Mouse (Mus musculus) embryonic facial prominence, embryonic 11.5 days (tissue): ENCODE measurements around the gene Spata16. TPM values are rescaled to one million over a fixed set of nuclear protein-coding genes. Genes with fewer than 3 reads are reported as not detected.

ENCODE experiments used
- ATAC-seq: fragments of 200-750 bp; cut with Nextera tagmentation; replicated peaks from 2 replicates; pipeline ENCODE4 v1.8.0; 2017; ENCODE audit warnings: low read depth; ENCODE audit not compliant: insufficient number of reproducible peaks, low FRiP score, low TSS enrichment
- DNase-seq: peaks from one replicate; pipeline ENCODE4 v3.0.0-alpha.2; 2015; ENCODE audit warnings: low spot score
- H3K27ac ChIP-seq: fragments of 300-500 bp; sonication (generic); replicated peaks from 2 replicates; pipeline ENCODE4 v1.5.1; 2014; ENCODE audit warnings: mild to moderate bottlenecking, low read depth, low read length, control low read depth
- H3K27me3 ChIP-seq: fragments of 300-500 bp; sonication (generic); 2 replicates; pipeline ENCODE4 v1.6.1; 2014; ENCODE audit warnings: mild to moderate bottlenecking, low read length, moderate library complexity, mixed read lengths; ENCODE audit not compliant: control insufficient read depth, insufficient read depth
- H3K36me3 ChIP-seq: fragments of 300-500 bp; sonication (generic); replicated peaks from 2 replicates; pipeline ENCODE4 v1.6.1; 2014; ENCODE audit warnings: low read depth, mild to moderate bottlenecking, low read length, moderate library complexity, mixed read lengths; ENCODE audit not compliant: control insufficient read depth, insufficient read depth
- H3K4me1 ChIP-seq: fragments of 300-500 bp; sonication (generic); 2 replicates; pipeline ENCODE4 v1.6.1; 2014; ENCODE audit warnings: low read length, mixed read lengths; ENCODE audit not compliant: control insufficient read depth, insufficient read depth
- H3K4me2 ChIP-seq: fragments of 300-500 bp; sonication (generic); 2 replicates; pipeline ENCODE4 v1.6.1; 2014; ENCODE audit warnings: low read depth, mild to moderate bottlenecking, control low read depth, low read length, moderate library complexity
- H3K4me3 ChIP-seq: fragments of 300-500 bp; sonication (generic); 2 replicates; pipeline ENCODE4 v1.5.1; 2014; ENCODE audit warnings: low read depth, low read length, control low read depth
- H3K9ac ChIP-seq: fragments of 300-500 bp; sonication (generic); replicated peaks from 2 replicates; pipeline ENCODE4 v1.6.1; 2014; ENCODE audit warnings: mild to moderate bottlenecking, control low read depth, low read length
- H3K9me3 ChIP-seq: fragments of 300-500 bp; sonication (generic); replicated peaks from 2 replicates; pipeline ENCODE4 v1.6.1; 2016; ENCODE audit warnings: mild to moderate bottlenecking, low read length, inconsistent platforms, mixed read lengths; ENCODE audit not compliant: control insufficient read depth
- WGBS: fragments of 180-500 bp; shearing (Covaris S2); extraction: QIAGEN DNeasy Blood & Tissue Kit; methylation state at CpG from one replicate; pipeline ENCODE4 v1.1.7; 2014; 5-methylcytosine and 5-hydroxymethylcytosine counted together
- polyA plus RNA-seq: library from polyadenylated mRNA; unstranded; fragments of >200 nt; fragmentation: Nextera tagmentation; extraction: Ambion mirVana; gene quantifications from 2 replicates; pipeline ENCODE4 v1.2.1, GENCODE M21; 2014

Spata16 gene
- polyA plus RNA-seq, 1 experiment from 2014 or later: not detected

GRCm38 (mm10) chr3:26796954-26797353 lies 159.5 kb downstream of the Spata16 start:
- Histone ChIP-seq H3K9me3 (no peaks in the 10 kb centered on the region), H3K9ac (no peak overlapping the region), H3K4me1 (no peaks in the 10 kb centered on the region), H3K27me3 (no peaks in the 10 kb centered on the region), H3K36me3 (no peaks in the 10 kb centered on the region), H3K4me2 (no peak overlapping the region), H3K4me3 (no peak overlapping the region), H3K27ac (no peak overlapping the region)
- no peak for ATAC-seq
- 79% methylated on average over 1 of the region's 1 CpGs for WGBS
- no peak for DNase-seq

- H3K9me3 ChIP-seq: no peaks in the 10 kb centered on the region
- no peak overlapping the region for H3K4me3 ChIP-seq
- no peaks in the 10 kb centered on the region for H3K36me3 ChIP-seq
- no peaks in the 10 kb centered on the region for H3K27me3 ChIP-seq
- H3K4me2 ChIP-seq: no peak overlapping the region
- H3K27ac ChIP-seq: no peak overlapping the region
- ATAC-seq (no peak), DNase-seq (no peak)
- 89% methylated on average over 8 of the region's 8 CpGs for WGBS
- no peaks in the 10 kb centered on the region for H3K4me1 ChIP-seq
- H3K9ac ChIP-seq: no peak overlapping the region
Measured at GRCm38 (mm10) chr3:26814307-26814706, 176.9 kb downstream of the Spata16 start.

GRCm38 (mm10) chr3:26815764-26816163 lies 178.3 kb downstream of the Spata16 start:
- Histone ChIP-seq H3K27ac (no peak overlapping the region), H3K4me3 (no peak overlapping the region), H3K4me1 (no peaks in the 10 kb centered on the region), H3K9me3 (no peaks in the 10 kb centered on the region), H3K36me3 (no peaks in the 10 kb centered on the region), H3K4me2 (no peak overlapping the region), H3K9ac (no peak overlapping the region), H3K27me3 (no peaks in the 10 kb centered on the region)
- no peak for DNase-seq
- ATAC-seq: no peak
- WGBS: 90% methylated on average over 5 of the region's 5 CpGs

DNA sequence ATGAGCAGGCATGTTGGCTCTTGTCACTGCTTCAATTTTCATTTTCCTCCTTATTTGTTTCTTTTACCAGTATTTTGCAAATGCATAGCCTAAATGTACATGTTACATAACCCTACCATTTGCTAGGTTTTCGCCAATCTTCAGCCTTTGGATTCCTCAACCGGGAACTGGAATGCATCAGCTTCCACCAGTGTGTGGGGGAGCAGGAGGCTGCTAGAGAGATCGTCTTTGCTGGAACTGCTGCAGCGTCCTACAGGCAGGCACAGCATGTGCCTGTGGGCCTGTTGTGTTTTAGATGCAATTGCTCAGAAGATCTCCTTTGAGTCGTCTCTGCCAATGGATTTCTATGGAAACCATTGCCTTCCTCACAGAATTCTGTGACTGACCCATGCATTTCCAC lies 182.0 kb downstream of the Spata16 start:
- H3K9me3 ChIP-seq: no peaks in the 10 kb centered on the region
- H3K4me3 ChIP-seq: no peak overlapping the region
- no peaks in the 10 kb centered on the region for H3K27me3 ChIP-seq
- H3K4me1 ChIP-seq: no peaks in the 10 kb centered on the region
- no peak overlapping the region for H3K27ac ChIP-seq
- DNase-seq: no peak
- no peak overlapping the region for H3K4me2 ChIP-seq
- no peak for ATAC-seq
- WGBS: 57% methylated on average over 5 of the region's 5 CpGs
- no peaks in the 10 kb centered on the region for H3K36me3 ChIP-seq
- no peak overlapping the region for H3K9ac ChIP-seq

GRCm38 (mm10) chr3:26826958-26827839 lies 189.8 kb downstream of the Spata16 start:
- ATAC-seq: no peak
- H3K27ac ChIP-seq: no peak overlapping the region
- H3K4me2 ChIP-seq: no peak overlapping the region
- DNase-seq: no peak
- no peaks in the 10 kb centered on the region for H3K36me3 ChIP-seq
- H3K4me3 ChIP-seq: no peak overlapping the region
- H3K9me3 ChIP-seq: no peaks in the 10 kb centered on the region
- H3K27me3 ChIP-seq: no peaks in the 10 kb centered on the region
- H3K9ac ChIP-seq: no peak overlapping the region
- WGBS: 83% methylated on average over 7 of the region's 7 CpGs
- no peaks in the 10 kb centered on the region for H3K4me1 ChIP-seq

GRCm38 (mm10) chr3:26832954-26833353 lies 195.5 kb downstream of the Spata16 start:
- DNase-seq (no peak), ATAC-seq (no peak)
- Histone ChIP-seq H3K27ac (no peak overlapping the region), H3K9me3 (no peaks in the 10 kb centered on the region), H3K36me3 (no peaks in the 10 kb centered on the region), H3K4me3 (no peak overlapping the region), H3K27me3 (no peaks in the 10 kb centered on the region), H3K9ac (no peak overlapping the region), H3K4me1 (no peaks in the 10 kb centered on the region), H3K4me2 (no peak overlapping the region)
- WGBS: 92% methylated on average over 5 of the region's 5 CpGs

DNA sequence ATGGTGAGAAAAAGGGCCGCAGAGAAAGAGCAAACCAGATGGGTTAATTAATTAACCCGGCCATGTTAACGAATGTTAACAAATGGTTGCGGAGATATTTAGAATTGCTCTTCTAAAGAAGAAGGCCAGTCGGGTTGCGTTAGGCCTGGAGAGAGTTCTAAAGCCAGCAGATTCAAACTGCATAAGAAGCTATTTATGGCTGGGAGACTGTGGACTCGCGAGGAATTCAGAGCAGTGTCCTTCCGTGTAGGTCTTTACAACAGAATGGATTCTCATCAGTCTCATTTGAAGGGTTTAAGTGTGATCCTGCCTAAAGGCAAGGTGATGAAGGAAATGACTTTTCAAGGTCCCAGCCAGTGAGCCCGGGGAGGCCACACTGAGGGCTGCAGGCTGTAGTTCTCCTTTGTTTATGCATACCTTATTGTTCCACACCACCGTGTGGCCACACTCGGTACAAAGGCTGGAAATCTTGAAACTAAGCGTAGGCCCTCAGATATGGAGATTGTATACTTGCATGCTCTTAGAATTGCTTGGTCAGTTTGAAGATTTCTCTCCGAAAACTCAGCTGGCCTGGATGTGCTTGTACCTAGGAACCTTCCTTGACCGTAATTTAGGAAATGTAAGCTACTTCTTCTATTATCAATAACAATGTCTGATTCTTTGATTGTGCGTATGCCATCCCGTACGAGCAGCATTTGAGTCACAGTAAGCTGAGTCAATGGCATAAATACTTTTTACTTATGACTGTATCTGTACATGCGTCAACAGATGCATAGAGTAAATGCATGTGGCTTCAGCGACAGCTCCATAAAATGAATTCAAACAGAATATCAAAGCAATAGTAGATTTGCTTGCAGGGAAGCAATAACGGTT lies 197.0 kb downstream of the Spata16 start:
- H3K4me1 ChIP-seq: no peaks in the 10 kb centered on the region
- no peak overlapping the region for H3K9ac ChIP-seq
- no peak overlapping the region for H3K4me3 ChIP-seq
- no peak overlapping the region for H3K27ac ChIP-seq
- H3K36me3 ChIP-seq: no peaks in the 10 kb centered on the region
- H3K4me2 ChIP-seq: no peak overlapping the region
- DNase-seq (peak; percentile 49), ATAC-seq (no peak)
- 75% methylated on average over 21 of the region's 21 CpGs for WGBS
- H3K27me3 ChIP-seq: no peaks in the 10 kb centered on the region
- no peaks in the 10 kb centered on the region for H3K9me3 ChIP-seq
